Comparison of ENCODE assay signal across 25 mouse cellular contexts in genomic region chr1:61228942-61229341, GRCm38 (mm10).
DNase-seq lines count a peak whose midpoint lies in the region; ATAC-seq and TF ChIP-seq lines count a peak whose summit lies in the region.
"Had no signal": no experiment of that assay in that cellular context is flagged by ENCODE, and none has a peak within 500 bp of the region (broad histone marks: within the 10 kb centered on the region; RNA-seq: fewer than 3 reads in every experiment).

No protein-coding gene starts in this region.

- H3K36me3 ChIP-seq in embryonic facial prominence, embryonic 14.5 days (ENCODE audit: control insufficient read depth, insufficient read depth, low read length) = no peaks in the 10 kb centered on the region
- H3K36me3 ChIP-seq: forebrain, embryonic 12.5 days; G1E; heart, embryonic 10.5 days; hindbrain, embryonic 12.5 days had no signal

- no peak for DNase-seq in cerebellum, adult 9-11 months
- DNase-seq in gastrocnemius, adult 2 months = peak; percentile 77
- DNase-seq in gastrocnemius, postnatal 4 days (ENCODE audit: low spot score in 2 of 2) = no peak
- DNase-seq in embryonic facial prominence, embryonic 14.5 days (ENCODE audit: low spot score) = peak; percentile 40
- DNase-seq in skeletal muscle tissue, adult 2 months (ENCODE audit: low read depth, low spot score) = peak; percentile 90
- DNase-seq in left cerebral cortex, postnatal 25 days (ENCODE audit: low spot score in 2 of 2) = no peak
- DNase-seq: adrenal gland, adult 8-10 months; adrenal gland, postnatal 36 days; B cell, adult 2 months; cerebellum, adult 11 months; cerebellum, adult 8-10 months; cerebellum, postnatal 25 days; heart, adult 11 months; heart, postnatal 10 days; heart, postnatal 4 days had no signal

- ATAC-seq in cerebellum, adult (ENCODE audit: insufficient number of reproducible peaks, low FRiP score, low TSS enrichment) = peak; percentile 31; the same call in 1 of the 2 replicates
- 0 out of 2 replicates have a peak, but pooled peaks have one; percentile 50 for ATAC-seq in embryonic facial prominence, embryonic 14.5 days (ENCODE audit: low read depth)
- ATAC-seq: CD4-positive, CD25-positive, alpha-beta regulatory T cell, adult 4 months; forebrain, embryonic 16.5 days; hindbrain, embryonic 16.5 days; inflammation-experienced regulatory T-cells, adult 6 months; intestine, postnatal 0 days had no signal

- intact Hi-C loops in gastrocnemius, adult 2 months (cut with DNase I) = no loop called here
- intact Hi-C loops in left cerebral cortex, postnatal 25 days (cut with DNase I) = no loop called here

- H3K4me1 ChIP-seq in embryonic facial prominence, embryonic 14.5 days (ENCODE audit: control insufficient read depth, insufficient read depth, low read length) = peaks cover 3% of the 10 kb centered on the region; the same call in 1 of the 2 replicates

- no peaks in the 10 kb centered on the region for H3K27me3 ChIP-seq in embryonic facial prominence, embryonic 14.5 days (replicated peaks; ENCODE audit: control insufficient read depth, insufficient read depth, low read length)
- H3K27me3 ChIP-seq: forebrain, embryonic 12.5 days; hindbrain, embryonic 12.5 days had no signal

- H3K9me3 ChIP-seq in embryonic facial prominence, embryonic 14.5 days (ENCODE audit: control insufficient read depth, low read length) = no peaks in the 10 kb centered on the region
- H3K9me3 ChIP-seq: forebrain, embryonic 12.5 days; G1E; heart, embryonic 10.5 days; hindbrain, embryonic 12.5 days had no signal

- peak overlapping the region; percentile 61 for H3K27ac ChIP-seq in gastrocnemius, adult 2 months
- H3K27ac ChIP-seq in embryonic facial prominence, embryonic 14.5 days (replicated peaks; ENCODE audit: low read depth, low read length) = no peak overlapping the region
- H3K27ac ChIP-seq: forebrain, embryonic 12.5 days; heart, embryonic 10.5 days; hindbrain, embryonic 12.5 days had no signal

- 39% methylated on average over 4 of the region's 4 CpGs for WGBS in embryonic facial prominence, embryonic 14.5 days

- H3K4me3 ChIP-seq in gastrocnemius, adult 2 months = no peak overlapping the region
- no peak overlapping the region for H3K4me3 ChIP-seq in embryonic facial prominence, embryonic 14.5 days (ENCODE audit: low read depth, low read length)
- H3K4me3 ChIP-seq: forebrain, embryonic 12.5 days; heart, embryonic 10.5 days; hindbrain, embryonic 12.5 days had no signal

- no peak overlapping the region for H3K4me2 ChIP-seq in embryonic facial prominence, embryonic 14.5 days (ENCODE audit: low read depth, low read length)
- H3K4me2 ChIP-seq: forebrain, embryonic 12.5 days; hindbrain, embryonic 12.5 days had no signal

- no peak overlapping the region for H3K9ac ChIP-seq in embryonic facial prominence, embryonic 14.5 days (ENCODE audit: low read depth, low read length)
- H3K9ac ChIP-seq: forebrain, embryonic 12.5 days; hindbrain, embryonic 12.5 days had no signal

- TF ChIP-seq CTCF in gastrocnemius, adult 2 months (IDR thresholded peaks at IDR 0.05) = no peak

Comparison
In these comparisons a context has a peak if more than half of its experiments do, and no peak if none do; other contexts are left out.
1. DNase-seq: peak in gastrocnemius, adult 2 months (single experiment), embryonic facial prominence, embryonic 14.5 days (single experiment) and skeletal muscle tissue, adult 2 months (single experiment); none in cerebellum, adult 9-11 months (single experiment), gastrocnemius, postnatal 4 days (0 of 2) and left cerebral cortex, postnatal 25 days (0 of 2).